Comparison of ENCODE assay signal across 18 mouse cellular contexts in the genomic region with DNA sequence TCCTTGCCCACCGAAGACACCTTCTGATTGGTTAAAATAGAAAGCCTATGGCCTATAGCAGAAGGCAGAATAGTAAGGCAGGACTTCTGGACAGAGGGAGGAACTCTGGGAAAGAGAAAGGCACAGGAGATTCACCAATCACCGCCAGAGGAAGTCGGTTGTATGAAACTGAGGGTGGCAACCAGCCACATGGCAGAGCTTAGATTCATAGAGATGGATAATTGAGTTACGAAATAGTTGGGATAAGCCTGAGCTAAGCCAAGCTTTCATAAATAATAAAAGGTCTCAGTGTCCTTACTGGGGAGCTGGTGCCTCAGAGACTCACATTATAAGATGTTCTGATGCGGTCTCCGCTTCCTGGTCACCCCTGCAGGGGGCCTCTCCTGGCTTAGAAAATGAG.
A peak's percentile ranks its signal among the peaks of the same experiment; 100 is the strongest.
DNase-seq lines count a peak whose midpoint lies in the region; ATAC-seq lines count a peak whose summit lies in the region.
"Had no signal": no experiment of that assay in that cellular context is flagged by ENCODE, and none has a peak within 500 bp of the region (broad histone marks: within the 10 kb centered on the region; RNA-seq: fewer than 3 reads in every experiment).

No protein-coding gene starts in this region.

- DNase-seq in gastrocnemius, postnatal 25 days = peak; percentile 14
- no peak for DNase-seq in gastrocnemius, postnatal 14 days
- DNase-seq in lung, postnatal 25 days (ENCODE audit: low spot score) = peak; percentile 20
- no peak for DNase-seq in lung, adult 18-20 months
- DNase-seq in cerebellum, postnatal 25 days = no peak
- DNase-seq in left cerebral cortex, adult 9 months (ENCODE audit: low spot score in 2 of 2) = no peak
- DNase-seq: cerebellum, adult 2 months; cerebellum, postnatal 36 days; embryo, embryonic 11 days; heart, adult 11 months; kidney, adult 2 months; layer of hippocampus, adult 9-11 months; left cerebral cortex, postnatal 4 days; right cerebral cortex, postnatal 14 days; spleen, adult 18-20 months had no signal

- intact Hi-C loops in gastrocnemius, postnatal 14 days (cut with DNase I; ENCODE audit: low total_unique reads) = no loop called here

- ATAC-seq in granulocyte monocyte progenitor cell, adult 5-6 weeks (replicated peaks; ENCODE audit: poor library complexity, severe bottlenecking) = peak; percentile 7; the same call in 1 of the 2 replicates
- ATAC-seq: forebrain, embryonic 14.5 days; midbrain, embryonic 15.5 days had no signal

Comparison
In these comparisons a context has a peak if more than half of its experiments do, and no peak if none do; other contexts are left out.
1. DNase-seq: peak in gastrocnemius, postnatal 25 days (single experiment) and lung, postnatal 25 days (single experiment); none in gastrocnemius, postnatal 14 days (single experiment), lung, adult 18-20 months (0 of 2), cerebellum, postnatal 25 days (0 of 2) and left cerebral cortex, adult 9 months (0 of 2).